15 mouse cellular contexts compared by ENCODE assay signal in genomic region chr7:133039556-133040255, GRCm38 (mm10).
DNase-seq lines count a peak whose midpoint lies in the region; ATAC-seq and TF ChIP-seq lines count a peak whose summit lies in the region.
"Had no signal": no experiment of that assay in that cellular context is flagged by ENCODE, and none has a peak within 500 bp of the region (broad histone marks: within the 10 kb centered on the region; RNA-seq: fewer than 3 reads in every experiment).

No protein-coding gene starts in this region.

- peak overlapping the region; percentile 80 for H3K27ac ChIP-seq in heart, embryonic 13.5 days (replicated peaks)
- H3K27ac ChIP-seq in MEL (ENCODE audit: control insufficient read depth, low read depth, low read length) = no peak overlapping the region
- H3K27ac ChIP-seq: hindbrain, embryonic 12.5 days; limb, embryonic 13.5 days; macrophage had no signal

- WGBS in heart, embryonic 13.5 days = 58% methylated on average over 3 of the region's 3 CpGs

- H3K4me2 ChIP-seq in heart, embryonic 13.5 days = no peak overlapping the region
- H3K4me2 ChIP-seq: hindbrain, embryonic 12.5 days; limb, embryonic 13.5 days had no signal

- TF ChIP-seq RAD21 in MEL (IDR thresholded peaks at IDR 0.05; ENCODE audit: low read depth, low read length) = no peak

- DNase-seq in heart, postnatal 4 days = no peak
- peak; percentile 25 to 67 for DNase-seq in left cerebral cortex, postnatal 14 days (ENCODE audit: low spot score in 2 of 2)
- no peak for DNase-seq in left cerebral cortex, postnatal 10 days (ENCODE audit: extremely low spot score in 1 of 2, low spot score in 2 of 2)
- no peak for DNase-seq in MEL (ENCODE audit: low read depth, low spot score)
- peak; percentile 16 to 84 for DNase-seq in left cerebral cortex, postnatal 25 days (ENCODE audit: low spot score in 2 of 2)
- no peak for DNase-seq in cerebellum, adult 18-20 months
- DNase-seq: adrenal gland, postnatal 14 days; forebrain, postnatal 0 days; kidney, postnatal 4 days; thymus, postnatal 25 days had no signal

- TF ChIP-seq EP300 in MEL (IDR thresholded peaks at IDR 0.05; ENCODE audit: low read depth in 1 of 2, low read length in 2 of 2) = no peak

- TF ChIP-seq CTCF in MEL (IDR thresholded peaks at IDR 0.05 in 2 of 3, conservative IDR thresholded peaks at IDR 0.05 in 1 of 3; ENCODE audit: control insufficient read depth in 1 of 3, insufficient read depth in 1 of 3, low read depth in 2 of 3, low read length in 3 of 3, poor library complexity in 1 of 3, severe bottlenecking in 1 of 3) = no peak

- H3K9me3 ChIP-seq in heart, embryonic 13.5 days = no peaks in the 10 kb centered on the region
- H3K9me3 ChIP-seq in MEL (replicated peaks; ENCODE audit: insufficient read depth, low read length) = no peaks in the 10 kb centered on the region
- H3K9me3 ChIP-seq: hindbrain, embryonic 12.5 days; limb, embryonic 13.5 days had no signal

- peaks cover 90% of the 10 kb centered on the region for H3K4me1 ChIP-seq in heart, embryonic 13.5 days
- H3K4me1 ChIP-seq in MEL (ENCODE audit: control insufficient read depth in 1 of 2, insufficient read depth in 2 of 2, low read length in 2 of 2) = peaks cover 6 to 13% of the 10 kb centered on the region in 2 experiments; a peak in 3 of 4 replicates

- H3K36me3 ChIP-seq in heart, embryonic 13.5 days = peaks cover 11% of the 10 kb centered on the region; the same call in 1 of the 2 replicates
- H3K36me3 ChIP-seq in MEL (ENCODE audit: control insufficient read depth in 1 of 2, insufficient read depth in 2 of 2, low read length in 2 of 2) = peaks cover 0 to 19% of the 10 kb centered on the region in 2 experiments; a peak in 2 of 4 replicates

- H3K4me3 ChIP-seq in heart, embryonic 13.5 days = no peak overlapping the region
- H3K4me3 ChIP-seq in MEL (ENCODE audit: control insufficient read depth in 1 of 2, insufficient read depth in 1 of 2, low read depth in 2 of 2, low read length in 2 of 2) = no peak overlapping the region
- H3K4me3 ChIP-seq: hindbrain, embryonic 12.5 days; limb, embryonic 13.5 days had no signal

- intact Hi-C loops in left cerebral cortex, postnatal 14 days (cut with DNase I) = loop anchor here (10.0 kb wide), 1 partner anchor 515 kb away; no protein-coding TSS in a partner anchor
- intact Hi-C loops in left cerebral cortex, postnatal 10 days (cut with DNase I) = loop anchor here (10.0 kb wide), 1 partner anchor 195 kb away; no protein-coding TSS in a partner anchor
- intact Hi-C loops in left cerebral cortex, postnatal 25 days (cut with DNase I) = loop anchor here (2.0 to 10.0 kb wide), 4 partner anchors 83 to 583 kb away; partner anchors contain the start of gene Fgfr2

- no peak for ATAC-seq in heart, embryonic 13.5 days (ENCODE audit: extremely low read depth, insufficient number of reproducible peaks, low FRiP score, low TSS enrichment)
- ATAC-seq in inflammation-experienced regulatory T-cells, adult 6 months = no peak
- ATAC-seq: forebrain, postnatal 0 days had no signal

- 0 out of 4 replicates have a peak, but pooled peaks of 1 of the 2 experiments have one; percentile 11 for TF ChIP-seq POLR2A in MEL (IDR thresholded peaks at IDR 0.05; ENCODE audit: control insufficient read depth in 1 of 2, insufficient read depth in 1 of 2, low read depth in 1 of 2, low read length in 2 of 2, poor library complexity in 1 of 2)

- H3K79me2 ChIP-seq in MEL (ENCODE audit: control insufficient read depth, insufficient read depth, low read length, poor library complexity) = peaks cover 7% of the 10 kb centered on the region

- no peaks in the 10 kb centered on the region for H3K27me3 ChIP-seq in heart, embryonic 13.5 days (replicated peaks)
- H3K27me3 ChIP-seq in MEL (ENCODE audit: control insufficient read depth in 1 of 2, insufficient read depth in 2 of 2, low read length in 2 of 2) = no peaks in the 10 kb centered on the region
- H3K27me3 ChIP-seq: hindbrain, embryonic 12.5 days; limb, embryonic 13.5 days had no signal

- peak overlapping the region; percentile 38; the same call in 1 of the 2 replicates for H3K9ac ChIP-seq in heart, embryonic 13.5 days
- no peak overlapping the region for H3K9ac ChIP-seq in MEL (ENCODE audit: control insufficient read depth, low read depth, low read length, poor library complexity, severe bottlenecking)
- H3K9ac ChIP-seq: forebrain, postnatal 0 days; hindbrain, embryonic 12.5 days; limb, embryonic 13.5 days had no signal

TF ChIP-seq in MEL, 35 proteins besides CTCF, POLR2A, EP300 and RAD21:
- TF ChIP-seq GABPA (IDR thresholded peaks at IDR 0.05; ENCODE audit: low read depth, low read length) (no peak), ZNF384 (IDR thresholded peaks at IDR 0.05; ENCODE audit: low read depth, low read length) (peak; percentile 55)
TF ChIP-seq in MEL: peak in this region for 1.

Comparison
In these comparisons a context has a peak if more than half of its experiments do, and no peak if none do; other contexts are left out.
1. DNase-seq: peak in left cerebral cortex, postnatal 14 days (2 of 2) and left cerebral cortex, postnatal 25 days (2 of 2); none in heart, postnatal 4 days (single experiment), left cerebral cortex, postnatal 10 days (0 of 2), MEL (single experiment) and cerebellum, adult 18-20 months (0 of 2).